In the genomic region with DNA sequence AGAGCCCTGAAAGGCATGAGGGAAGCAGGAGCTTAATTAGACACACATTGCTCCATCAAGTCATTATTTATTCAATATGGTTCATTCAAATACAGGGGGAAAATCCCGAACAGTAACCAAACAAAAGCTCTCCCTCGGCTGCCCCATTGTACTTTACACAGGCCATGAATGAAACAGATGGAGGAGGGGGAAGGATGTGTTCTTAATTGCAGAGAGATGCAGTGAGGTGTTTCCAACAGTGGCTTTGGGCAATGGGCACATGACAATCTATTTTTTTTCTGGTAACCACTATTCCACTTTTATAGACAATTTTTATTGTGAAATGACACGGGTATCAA, we compare ENCODE assay signal across 25 mouse cellular contexts.
DNase-seq lines count a peak whose midpoint lies in the region; ATAC-seq lines count a peak whose summit lies in the region.
"Had no signal": no experiment of that assay in that cellular context is flagged by ENCODE, and none has a peak within 500 bp of the region (broad histone marks: within the 10 kb centered on the region; RNA-seq: fewer than 3 reads in every experiment).

No protein-coding gene starts in this region.

- H3K4me1 ChIP-seq in embryonic facial prominence, embryonic 15.5 days: no peaks in the 10 kb centered on the region; the same call in 1 of the 2 replicates
- no peaks in the 10 kb centered on the region for H3K4me1 ChIP-seq in embryonic facial prominence, embryonic 10.5 days
- H3K4me1 ChIP-seq in neural tube, embryonic 13.5 days (replicated peaks): peaks cover 9% of the 10 kb centered on the region
- no peaks in the 10 kb centered on the region for H3K4me1 ChIP-seq in neural tube, embryonic 15.5 days
- no peaks in the 10 kb centered on the region for H3K4me1 ChIP-seq in hindbrain, embryonic 11.5 days (replicated peaks; ENCODE audit: control insufficient read depth, insufficient read depth, low read length)
- peaks cover 11% of the 10 kb centered on the region for H3K4me1 ChIP-seq in midbrain, embryonic 13.5 days (replicated peaks)
- H3K4me1 ChIP-seq: limb, embryonic 12.5 days had no signal

- WGBS in embryonic facial prominence, embryonic 15.5 days: 53% methylated on average over 3 of the region's 3 CpGs
- 68% methylated on average over 3 of the region's 3 CpGs for WGBS in embryonic facial prominence, embryonic 10.5 days
- 29% methylated on average over 3 of the region's 3 CpGs for WGBS in neural tube, embryonic 13.5 days
- 40% methylated on average over 3 of the region's 3 CpGs for WGBS in neural tube, embryonic 15.5 days
- 48% methylated on average over 3 of the region's 3 CpGs for WGBS in hindbrain, embryonic 11.5 days
- 37% methylated on average over 3 of the region's 3 CpGs for WGBS in midbrain, embryonic 13.5 days

- no peak overlapping the region for H3K4me3 ChIP-seq in embryonic facial prominence, embryonic 15.5 days (replicated peaks)
- H3K4me3 ChIP-seq in embryonic facial prominence, embryonic 10.5 days: no peak overlapping the region
- H3K4me3 ChIP-seq in neural tube, embryonic 13.5 days: no peak overlapping the region
- no peak overlapping the region for H3K4me3 ChIP-seq in neural tube, embryonic 15.5 days (replicated peaks)
- no peak overlapping the region for H3K4me3 ChIP-seq in hindbrain, embryonic 11.5 days (ENCODE audit: low read depth, low read length)
- no peak overlapping the region for H3K4me3 ChIP-seq in midbrain, embryonic 13.5 days (replicated peaks)
- H3K4me3 ChIP-seq: embryonic facial prominence, embryonic 13.5 days; layer of hippocampus, adult 2 months; limb, embryonic 12.5 days had no signal

- peak overlapping the region; percentile 17; the same call in 1 of the 2 replicates for H3K27ac ChIP-seq in embryonic facial prominence, embryonic 15.5 days (replicated peaks)
- H3K27ac ChIP-seq in embryonic facial prominence, embryonic 10.5 days (replicated peaks): no peak overlapping the region
- no peak overlapping the region for H3K27ac ChIP-seq in neural tube, embryonic 13.5 days (replicated peaks)
- H3K27ac ChIP-seq in neural tube, embryonic 15.5 days (replicated peaks): no peak overlapping the region
- no peak overlapping the region for H3K27ac ChIP-seq in hindbrain, embryonic 11.5 days (ENCODE audit: low read depth, low read length)
- peak overlapping the region; percentile 74 for H3K27ac ChIP-seq in midbrain, embryonic 13.5 days
- H3K27ac ChIP-seq: embryonic facial prominence, embryonic 13.5 days; layer of hippocampus, adult 2 months; limb, embryonic 12.5 days had no signal

- no peak overlapping the region for H3K4me2 ChIP-seq in embryonic facial prominence, embryonic 15.5 days (replicated peaks)
- H3K4me2 ChIP-seq in neural tube, embryonic 13.5 days: no peak overlapping the region
- H3K4me2 ChIP-seq in neural tube, embryonic 15.5 days: no peak overlapping the region
- no peak overlapping the region for H3K4me2 ChIP-seq in hindbrain, embryonic 11.5 days (replicated peaks; ENCODE audit: low read depth, low read length)
- H3K4me2 ChIP-seq in midbrain, embryonic 13.5 days (replicated peaks): no peak overlapping the region
- H3K4me2 ChIP-seq: embryonic facial prominence, embryonic 13.5 days; heart, embryonic 11.5 days; limb, embryonic 12.5 days; liver, embryonic 11.5 days had no signal

- no peaks in the 10 kb centered on the region for H3K27me3 ChIP-seq in embryonic facial prominence, embryonic 15.5 days
- H3K27me3 ChIP-seq in embryonic facial prominence, embryonic 10.5 days (replicated peaks; ENCODE audit: low read depth, poor library complexity, severe bottlenecking): no peaks in the 10 kb centered on the region
- no peaks in the 10 kb centered on the region for H3K27me3 ChIP-seq in neural tube, embryonic 13.5 days
- no peaks in the 10 kb centered on the region for H3K27me3 ChIP-seq in neural tube, embryonic 15.5 days (replicated peaks)
- no peaks in the 10 kb centered on the region for H3K27me3 ChIP-seq in hindbrain, embryonic 11.5 days (ENCODE audit: control insufficient read depth, insufficient read depth, low read length)
- H3K27me3 ChIP-seq in midbrain, embryonic 13.5 days: no peaks in the 10 kb centered on the region
- H3K27me3 ChIP-seq: embryonic facial prominence, embryonic 13.5 days; limb, embryonic 12.5 days had no signal

- H3K9me3 ChIP-seq in embryonic facial prominence, embryonic 15.5 days (replicated peaks): no peaks in the 10 kb centered on the region
- H3K9me3 ChIP-seq in embryonic facial prominence, embryonic 10.5 days: no peaks in the 10 kb centered on the region
- 0 out of 2 replicates have a peak, but pooled peaks cover 3% of the 10 kb centered on the region for H3K9me3 ChIP-seq in neural tube, embryonic 13.5 days
- no peaks in the 10 kb centered on the region for H3K9me3 ChIP-seq in neural tube, embryonic 15.5 days (replicated peaks)
- no peaks in the 10 kb centered on the region for H3K9me3 ChIP-seq in hindbrain, embryonic 11.5 days (ENCODE audit: control insufficient read depth, low read length)
- H3K9me3 ChIP-seq in midbrain, embryonic 13.5 days: no peaks in the 10 kb centered on the region
- H3K9me3 ChIP-seq: embryonic facial prominence, embryonic 13.5 days; limb, embryonic 12.5 days had no signal

- DNase-seq in embryonic facial prominence, embryonic 10.5 days (ENCODE audit: low spot score): no peak
- peak; percentile 14 for DNase-seq in hindbrain, embryonic 11.5 days (ENCODE audit: low spot score)
- no peak for DNase-seq in thymus, postnatal 36 days
- DNase-seq: adrenal gland, adult 8-10 months; cerebellum, adult 18-20 months; gastrocnemius, postnatal 10 days; kidney, postnatal 14 days; layer of hippocampus, postnatal 36 days; liver, postnatal 0 days; lung, postnatal 10 days; right cerebral cortex, postnatal 25 days; spleen, adult 18-20 months; thymus, postnatal 14 days had no signal

- H3K9ac ChIP-seq in embryonic facial prominence, embryonic 15.5 days: no peak overlapping the region
- H3K9ac ChIP-seq in neural tube, embryonic 13.5 days: no peak overlapping the region
- no peak overlapping the region for H3K9ac ChIP-seq in neural tube, embryonic 15.5 days (replicated peaks)
- no peak overlapping the region for H3K9ac ChIP-seq in hindbrain, embryonic 11.5 days (ENCODE audit: low read depth, low read length)
- no peak overlapping the region for H3K9ac ChIP-seq in midbrain, embryonic 13.5 days (replicated peaks)
- H3K9ac ChIP-seq: embryonic facial prominence, embryonic 13.5 days; limb, embryonic 12.5 days; liver, postnatal 0 days had no signal

- H3K36me3 ChIP-seq in embryonic facial prominence, embryonic 15.5 days: no peaks in the 10 kb centered on the region
- H3K36me3 ChIP-seq in embryonic facial prominence, embryonic 10.5 days (replicated peaks): no peaks in the 10 kb centered on the region
- no peaks in the 10 kb centered on the region for H3K36me3 ChIP-seq in neural tube, embryonic 13.5 days
- H3K36me3 ChIP-seq in neural tube, embryonic 15.5 days: no peaks in the 10 kb centered on the region
- H3K36me3 ChIP-seq in hindbrain, embryonic 11.5 days (ENCODE audit: control insufficient read depth, insufficient read depth, low read length): no peaks in the 10 kb centered on the region
- no peaks in the 10 kb centered on the region for H3K36me3 ChIP-seq in midbrain, embryonic 13.5 days
- H3K36me3 ChIP-seq: embryonic facial prominence, embryonic 13.5 days; limb, embryonic 12.5 days had no signal

- no peak for ATAC-seq in embryonic facial prominence, embryonic 15.5 days (ENCODE audit: insufficient number of reproducible peaks, low FRiP score, low TSS enrichment, low read depth)
- 0 out of 2 replicates have a peak, but pooled peaks have one; percentile 50 for ATAC-seq in neural tube, embryonic 13.5 days (ENCODE audit: low read depth)
- ATAC-seq in neural tube, embryonic 15.5 days (ENCODE audit: low FRiP score): no peak
- peak; percentile 61 for ATAC-seq in hindbrain, embryonic 11.5 days (ENCODE audit: low FRiP score)
- ATAC-seq in midbrain, embryonic 13.5 days: peak; percentile 88
- ATAC-seq in inflammation-experienced regulatory T-cells, adult 6 months: no peak
- ATAC-seq: activated CD4-positive, CD25-positive, alpha-beta regulatory T cell, adult 4 months; intestine, embryonic 16.5 days; liver, postnatal 0 days had no signal

Comparison
In these comparisons a context has a peak if more than half of its experiments do, and no peak if none do; other contexts are left out.
1. ATAC-seq: peak in neural tube, embryonic 13.5 days (single experiment), hindbrain, embryonic 11.5 days (single experiment) and midbrain, embryonic 13.5 days (single experiment); none in embryonic facial prominence, embryonic 15.5 days (single experiment), neural tube, embryonic 15.5 days (single experiment) and inflammation-experienced regulatory T-cells, adult 6 months (single experiment).
2. H3K27ac ChIP-seq: peak in embryonic facial prominence, embryonic 15.5 days (single experiment) and midbrain, embryonic 13.5 days (single experiment); none in embryonic facial prominence, embryonic 10.5 days (single experiment), neural tube, embryonic 13.5 days (single experiment), neural tube, embryonic 15.5 days (single experiment) and hindbrain, embryonic 11.5 days (single experiment).